Mouse (Mus musculus) thymus, adult 18-20 months (tissue): ENCODE results near the gene Lpp.

Experiments used
- DNase-seq, 2 experiments: peaks; one replicate each; pipeline ENCODE4 v3.0.0; 2022; ENCODE audit warnings: mixed read lengths in 2 of 2

The Lpp gene

GRCm38 (mm10) chr16:24737362-24738057 is 344.2 kb downstream of the Lpp start:
- no peak for DNase-seq

DNA sequence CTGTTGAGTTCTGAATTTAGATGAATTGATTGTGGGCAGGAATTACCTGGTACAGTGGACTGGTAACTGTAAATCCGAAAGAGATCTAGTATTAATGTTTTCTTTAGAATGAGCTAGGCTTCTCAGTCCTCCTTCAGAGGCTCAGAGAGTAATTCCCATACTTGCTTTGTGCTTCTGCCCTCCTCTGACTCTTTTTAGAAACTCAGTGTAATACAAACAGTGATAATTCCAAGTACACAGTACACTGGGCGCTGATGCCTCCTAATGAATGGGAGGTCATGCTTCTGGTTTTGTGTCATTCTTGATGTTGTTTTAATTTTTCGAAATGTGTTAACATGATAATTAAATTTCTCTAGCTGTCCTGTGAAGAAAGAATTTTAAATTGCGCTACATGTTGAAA is 347.4 kb downstream of the Lpp start:
- DNase-seq: no peak

GRCm38 (mm10) chr16:24749816-24750215 is 356.5 kb downstream of the Lpp start:
- no peak for DNase-seq

DNA sequence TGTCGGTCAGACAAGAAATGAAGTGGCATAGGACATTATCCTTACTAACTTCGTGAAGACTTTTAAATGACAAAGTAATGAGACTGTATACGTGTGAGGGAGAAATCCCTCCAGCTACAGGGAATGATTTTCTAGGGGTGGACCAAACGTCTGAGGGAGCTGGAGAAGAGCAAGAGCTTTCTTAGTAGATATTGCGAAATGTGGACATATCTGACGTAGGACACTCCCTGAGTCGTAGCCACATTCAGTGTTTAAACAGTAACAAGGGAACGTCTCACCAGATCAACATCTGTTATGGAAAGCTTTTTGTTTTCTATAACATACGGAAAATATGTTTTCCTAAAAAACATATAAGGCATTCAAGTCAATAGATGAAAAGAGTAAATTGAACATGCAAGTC is 362.8 kb downstream of the Lpp start:
- DNase-seq: no peak

- no peak for DNase-seq
Observed at GRCm38 (mm10) chr16:24766051-24766450, 372.7 kb downstream of the Lpp start.

- no peak for DNase-seq
Observed at GRCm38 (mm10) chr16:24766596-24766995, 373.3 kb downstream of the Lpp start.

- no peak for DNase-seq
Observed at GRCm38 (mm10) chr16:24777053-24777452, 383.7 kb downstream of the Lpp start.

GRCm38 (mm10) chr16:24778432-24779274 is 385.3 kb downstream of the Lpp start:
- DNase-seq: no peak

DNA sequence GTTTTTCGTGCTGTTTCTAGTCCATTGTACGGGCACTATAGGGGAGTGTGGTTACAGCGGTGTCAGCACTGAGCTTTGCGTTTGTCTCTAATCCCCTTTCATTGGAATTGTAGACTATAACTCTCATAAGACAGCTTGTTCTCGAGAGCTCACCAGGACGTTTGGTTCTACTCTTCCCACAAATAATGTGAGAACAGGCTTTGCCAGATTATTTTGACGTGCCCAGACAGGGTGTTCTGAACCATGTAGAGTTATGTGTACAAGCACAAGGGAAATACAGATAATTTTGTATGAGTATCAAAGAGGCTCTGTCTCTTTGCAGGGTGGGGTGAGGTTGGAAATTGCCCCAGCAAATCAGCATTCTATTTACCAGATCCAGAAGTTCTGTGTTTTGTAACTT is 387.2 kb downstream of the Lpp start:
- no peak for DNase-seq

DNA sequence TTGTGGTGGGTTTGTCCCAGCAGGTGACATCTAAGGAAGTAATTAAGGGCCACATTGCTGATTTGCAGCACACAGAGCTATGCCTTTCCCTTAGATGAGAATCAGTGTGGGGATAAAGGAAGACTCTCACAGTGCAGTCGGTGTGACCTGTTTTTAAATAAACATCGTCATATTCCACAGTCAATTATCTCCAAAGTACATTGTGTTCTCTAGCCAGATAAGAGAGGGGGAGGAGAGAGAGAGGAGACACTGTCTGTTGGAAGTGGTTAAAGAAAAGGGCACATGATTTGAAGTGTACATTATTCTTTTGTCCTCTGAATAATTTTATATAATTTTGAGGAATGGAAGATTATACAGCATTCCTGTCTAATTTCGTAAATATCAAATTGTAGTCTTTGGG is 388.6 kb downstream of the Lpp start:
- no peak for DNase-seq

- no peak for DNase-seq
Observed at GRCm38 (mm10) chr16:24785651-24786050, 392.3 kb downstream of the Lpp start.

DNA sequence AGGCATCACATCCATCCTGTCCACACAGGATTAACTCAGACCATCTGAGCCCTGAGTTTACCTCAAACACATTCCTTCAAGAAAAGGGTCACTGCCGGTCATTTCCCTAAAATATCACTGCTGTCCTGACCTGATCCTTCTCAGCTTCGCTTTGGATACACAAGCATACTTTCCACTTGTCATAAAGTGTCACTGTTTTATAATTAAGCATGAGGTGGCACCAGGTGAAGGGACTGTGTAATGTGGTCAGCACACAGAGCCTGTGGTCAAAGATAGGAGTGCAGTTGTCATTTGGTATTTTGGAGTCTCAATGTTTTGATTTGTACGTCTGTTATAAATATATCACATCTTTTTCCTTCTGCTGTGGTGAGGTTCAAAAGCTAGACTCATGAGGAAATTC is 395.7 kb downstream of the Lpp start:
- no peak for DNase-seq

- no peak for DNase-seq
Observed at GRCm38 (mm10) chr16:24791387-24791786, 398.1 kb downstream of the Lpp start.

DNA sequence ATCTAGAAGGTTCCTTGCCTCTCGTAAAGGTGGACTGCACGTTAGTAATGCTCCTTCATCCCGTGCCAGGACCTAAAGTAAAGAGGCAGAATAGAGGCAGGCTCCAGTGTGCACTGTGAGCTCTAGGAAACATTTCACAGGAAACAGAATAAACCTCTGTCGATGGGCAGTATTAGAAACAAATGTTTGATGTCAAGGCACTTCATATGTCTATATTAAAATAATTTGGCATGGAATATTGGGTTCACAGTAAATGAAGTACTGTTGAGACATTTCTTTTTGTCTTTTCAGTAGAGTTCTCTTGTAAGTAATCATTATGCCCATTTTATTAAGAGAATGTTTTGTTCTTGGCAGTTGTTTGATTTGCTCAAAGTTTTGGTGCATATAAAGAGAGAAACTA is 398.7 kb downstream of the Lpp start:
- no peak for DNase-seq

- no peak for DNase-seq
Observed at GRCm38 (mm10) chr16:24792836-24793235, 399.5 kb downstream of the Lpp start.

- DNase-seq: no peak
Observed at GRCm38 (mm10) chr16:24794665-24795064, 401.4 kb downstream of the Lpp start.

GRCm38 (mm10) chr16:24801355-24801754 is 408.0 kb downstream of the Lpp start:
- no peak for DNase-seq

DNA sequence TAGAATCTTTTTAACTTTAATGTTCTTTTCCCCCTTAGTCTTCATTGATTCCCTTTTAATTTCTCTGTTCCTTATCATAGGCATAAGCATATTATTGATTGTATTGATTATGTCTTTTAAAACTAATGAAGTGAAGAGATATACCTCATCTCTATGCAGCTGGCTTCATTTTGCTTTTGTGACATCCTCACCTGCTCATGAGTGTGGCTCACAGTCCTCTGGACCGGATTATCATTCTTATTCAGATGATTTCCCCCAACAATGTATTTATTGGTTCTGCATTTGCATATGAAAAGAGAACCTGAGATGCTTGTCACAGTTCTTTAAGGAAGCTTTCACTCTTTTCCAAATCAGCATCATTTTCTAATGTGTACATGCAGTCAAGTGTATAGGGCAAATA is 408.5 kb downstream of the Lpp start:
- no peak for DNase-seq

GRCm38 (mm10) chr16:24806093-24806492 is 412.8 kb downstream of the Lpp start:
- no peak for DNase-seq

DNA sequence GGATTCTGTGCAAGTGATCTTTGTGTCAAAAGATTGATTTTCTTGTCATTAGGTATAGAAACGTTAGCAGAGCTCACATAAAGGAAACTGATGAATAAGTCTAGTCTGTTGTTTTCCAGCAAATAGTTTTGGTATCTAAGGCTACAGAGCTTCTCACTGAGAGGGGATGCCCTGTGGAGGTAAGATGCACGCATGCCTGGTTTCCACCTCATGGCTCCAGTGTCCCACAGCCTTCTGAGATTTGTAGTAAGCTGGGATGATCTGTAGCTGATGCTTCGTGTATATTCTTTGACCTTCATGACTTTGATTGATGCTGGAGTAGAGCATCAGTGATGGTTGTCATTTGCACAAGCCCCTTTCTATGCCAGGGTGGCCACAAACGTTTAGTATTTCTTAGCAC is 414.3 kb downstream of the Lpp start:
- DNase-seq: no peak

- no peak for DNase-seq
Observed at GRCm38 (mm10) chr16:24809811-24810210, 416.5 kb downstream of the Lpp start.

- no peak for DNase-seq
Observed at GRCm38 (mm10) chr16:24816621-24817020, 423.3 kb downstream of the Lpp start.

DNA sequence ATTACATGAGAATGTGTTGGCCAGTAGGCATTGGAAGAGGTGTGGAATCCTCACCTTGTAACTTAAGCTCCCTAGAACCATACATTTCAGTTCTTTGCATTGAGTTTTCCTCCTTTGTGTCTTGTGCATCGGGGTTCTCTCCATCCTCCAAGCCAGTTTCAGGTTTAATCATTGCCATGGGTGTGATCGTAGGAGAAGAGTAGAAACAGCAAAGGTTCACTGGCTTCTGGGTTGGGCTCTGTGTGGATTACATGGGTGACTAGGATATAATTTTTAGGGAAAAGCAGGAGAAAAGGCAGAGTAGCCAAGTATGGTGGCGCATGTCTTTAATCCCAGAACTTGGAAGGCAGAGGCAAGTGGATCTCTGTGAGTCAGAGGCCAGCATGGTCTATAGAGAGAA is 424.1 kb downstream of the Lpp start:
- no peak for DNase-seq

GRCm38 (mm10) chr16:24819127-24819526 is 425.8 kb downstream of the Lpp start:
- DNase-seq: no peak
